Mouse (Mus musculus) liver, adult 2 months (tissue): ENCODE data around the gene Glis3. TPM values are rescaled to one million over a fixed set of nuclear protein-coding genes. Genes with fewer than 3 reads are reported as not detected.

Experiments used
- DNase-seq: peaks from one replicate; pipeline ENCODE4 v3.0.0-alpha.2; 2011; ENCODE audit warnings: low read depth, low spot score; ENCODE audit errors: extremely low read depth
- H3K27ac ChIP-seq: fragments of 200-500 bp; replicated peaks from 2 replicates; pipeline ENCODE4 v1.5.1; 2012; ENCODE audit warnings: low read depth, mild to moderate bottlenecking, control low read depth, inconsistent platforms, low read length; ENCODE audit not compliant: insufficient read depth
- H3K27me3 ChIP-seq: fragments of 200-500 bp; 2 replicates; pipeline ENCODE4 v1.6.1; 2012; ENCODE audit warnings: mild to moderate bottlenecking, moderate library complexity, low read length, inconsistent platforms; ENCODE audit not compliant: control insufficient read depth, insufficient read depth
- H3K36me3 ChIP-seq: fragments of 200-500 bp; 2 replicates; pipeline ENCODE4 v1.6.1; 2012; ENCODE audit warnings: low read length, inconsistent platforms; ENCODE audit not compliant: control insufficient read depth, insufficient read depth
- H3K4me1 ChIP-seq: fragments of 200-500 bp; 2 replicates; pipeline ENCODE4 v1.6.1; 2011; ENCODE audit warnings: low read length; ENCODE audit not compliant: control insufficient read depth, insufficient read depth
- H3K4me3 ChIP-seq: fragments of 200-500 bp; 2 replicates; pipeline ENCODE4 v1.5.1; 2011; ENCODE audit warnings: low read depth, mild to moderate bottlenecking, control low read depth, low read length, moderate library complexity; ENCODE audit not compliant: insufficient read depth
- H3K79me2 ChIP-seq: fragments of 200-500 bp; 2 replicates; pipeline ENCODE4 v1.6.1; 2012; ENCODE audit warnings: inconsistent platforms, mild to moderate bottlenecking, low read length, moderate library complexity; ENCODE audit not compliant: control insufficient read depth, insufficient read depth
- H3K9ac ChIP-seq: fragments of 200-500 bp; 2 replicates; pipeline ENCODE4 v1.6.1; 2012; ENCODE audit warnings: low read depth, mild to moderate bottlenecking, control low read depth, inconsistent platforms, low read length
- CTCF ChIP-seq: fragments of 200-500 bp; IDR thresholded peaks from 2 replicates; pipeline ENCODE4 v1.5.1; 2011; ENCODE audit warnings: low read depth, low read length, control low read depth
- POLR2A ChIP-seq: fragments of 200-500 bp; IDR thresholded peaks from 2 replicates; pipeline ENCODE4 v1.6.1; 2011; ENCODE audit warnings: low read length, control low read depth; ENCODE audit not compliant: insufficient read depth; ENCODE audit errors: extremely low read depth
- WGBS: fragments of 180-500 bp; shearing (Covaris S2); methylation state at CpG from one replicate; pipeline ENCODE4 v1.1.7; 2018; 5-methylcytosine and 5-hydroxymethylcytosine counted together
- polyA plus RNA-seq: library from polyadenylated mRNA; depleted of rRNA; stranded (reverse); fragments of >200 nt; gene quantifications from 2 replicates; pipeline ENCODE4 v1.2.3, GENCODE M21; 2012
- total RNA-seq: library from RNA; depleted of rRNA; stranded (reverse); fragments of >200 nt; gene quantifications from 2 replicates; pipeline ENCODE4 v1.2.3, GENCODE M21; 2014

Glis3 gene
- total and polyA plus RNA-seq, 2 experiments = 0.37 to 0.43 TPM

GRCm38 (mm10) chr19:28534964-28535363, 144.9 kb downstream of the Glis3 start:
- Histone ChIP-seq H3K4me3 (no peak overlapping the region), H3K27ac (no peak overlapping the region), H3K79me2 (no peaks in the 10 kb centered on the region), H3K9ac (no peak overlapping the region), H3K36me3 (no peaks in the 10 kb centered on the region), H3K4me1 (no peaks in the 10 kb centered on the region), H3K27me3 (no peaks in the 10 kb centered on the region)
- WGBS = 92% methylated on average over 12 of the region's 12 CpGs
- no peak for TF ChIP-seq CTCF
- TF ChIP-seq POLR2A = no peak
- no peak for DNase-seq

GRCm38 (mm10) chr19:28533576-28533975, 146.3 kb downstream of the Glis3 start:
- Histone ChIP-seq H3K79me2 (no peaks in the 10 kb centered on the region), H3K27ac (no peak overlapping the region), H3K36me3 (no peaks in the 10 kb centered on the region), H3K9ac (no peak overlapping the region), H3K4me3 (no peak overlapping the region), H3K27me3 (no peaks in the 10 kb centered on the region), H3K4me1 (no peaks in the 10 kb centered on the region)
- 57% methylated on average over 3 of the region's 3 CpGs for WGBS
- no peak for DNase-seq
- no peak for TF ChIP-seq CTCF

DNA sequence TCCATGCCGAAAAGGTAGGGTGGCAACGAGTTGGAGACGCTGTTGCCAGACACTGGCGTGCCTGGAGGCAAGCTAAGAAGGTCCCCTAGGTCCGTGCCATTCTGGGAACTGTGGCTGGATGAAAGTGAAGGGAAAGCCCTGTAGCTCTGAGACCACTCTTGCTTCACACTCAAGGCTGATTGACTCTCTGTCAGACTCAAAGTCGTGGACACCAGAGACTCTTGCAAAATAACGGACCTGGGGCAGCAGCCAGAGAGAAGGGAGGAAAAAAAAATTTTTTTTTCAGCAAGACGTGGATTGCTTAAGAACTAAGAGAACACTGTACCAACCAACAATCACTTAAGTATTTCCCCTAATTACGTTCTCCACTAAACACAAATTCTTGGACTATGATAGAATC, 148.1 kb downstream of the Glis3 start:
- no peak overlapping the region for H3K4me3 ChIP-seq
- H3K4me1 ChIP-seq = no peaks in the 10 kb centered on the region
- H3K36me3 ChIP-seq = no peaks in the 10 kb centered on the region
- no peaks in the 10 kb centered on the region for H3K27me3 ChIP-seq
- TF ChIP-seq POLR2A (no peak), CTCF (no peak)
- no peak overlapping the region for H3K9ac ChIP-seq
- H3K27ac ChIP-seq = no peak overlapping the region
- H3K79me2 ChIP-seq = no peaks in the 10 kb centered on the region
- 75% methylated on average over 9 of the region's 9 CpGs for WGBS
- DNase-seq = no peak

DNA sequence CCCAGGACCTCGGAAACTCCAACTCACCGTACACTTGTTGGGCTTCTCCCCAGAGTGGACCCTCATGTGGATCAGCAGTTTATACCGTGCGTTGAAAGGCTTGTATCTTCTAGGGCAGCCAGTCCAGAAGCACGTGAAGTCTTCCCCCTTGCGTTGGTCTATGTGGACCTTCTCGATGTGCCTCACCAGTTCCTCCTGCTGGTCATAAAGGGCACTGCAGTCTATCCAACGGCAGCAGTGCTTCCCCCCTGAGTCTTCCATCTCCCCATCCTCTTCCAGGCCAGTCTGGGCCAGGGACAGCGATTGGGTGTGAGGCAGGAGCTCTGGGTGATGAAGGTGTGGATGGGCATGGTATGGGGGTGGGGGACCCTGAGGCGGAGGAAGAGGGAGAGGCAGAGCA, 149.0 kb downstream of the Glis3 start:
- DNase-seq = peak; percentile 25
- H3K36me3 ChIP-seq = no peaks in the 10 kb centered on the region
- H3K4me1 ChIP-seq = no peaks in the 10 kb centered on the region
- 58% methylated on average over 10 of the region's 10 CpGs for WGBS
- no peak overlapping the region for H3K9ac ChIP-seq
- no peak overlapping the region for H3K27ac ChIP-seq
- no peaks in the 10 kb centered on the region for H3K27me3 ChIP-seq
- H3K4me3 ChIP-seq = no peak overlapping the region
- TF ChIP-seq POLR2A (no peak), CTCF (peak; percentile 89)
- H3K79me2 ChIP-seq = no peaks in the 10 kb centered on the region

- 94% methylated on average over 13 of the region's 13 CpGs for WGBS
- H3K27me3 ChIP-seq = no peaks in the 10 kb centered on the region
- H3K36me3 ChIP-seq = no peaks in the 10 kb centered on the region
- no peak overlapping the region for H3K4me3 ChIP-seq
- DNase-seq = no peak
- no peak overlapping the region for H3K27ac ChIP-seq
- no peak overlapping the region for H3K9ac ChIP-seq
- H3K79me2 ChIP-seq = no peaks in the 10 kb centered on the region
- TF ChIP-seq CTCF (no peak), POLR2A (no peak)
- H3K4me1 ChIP-seq = no peaks in the 10 kb centered on the region
Observed at GRCm38 (mm10) chr19:28529006-28529405, 150.9 kb downstream of the Glis3 start.

GRCm38 (mm10) chr19:28527446-28527845, 152.4 kb downstream of the Glis3 start:
- 89% methylated on average over 5 of the region's 5 CpGs for WGBS
- Histone ChIP-seq H3K27ac (no peak overlapping the region), H3K4me3 (no peak overlapping the region), H3K79me2 (no peaks in the 10 kb centered on the region), H3K9ac (no peak overlapping the region), H3K4me1 (no peaks in the 10 kb centered on the region), H3K36me3 (no peaks in the 10 kb centered on the region), H3K27me3 (no peaks in the 10 kb centered on the region)
- TF ChIP-seq CTCF = no peak
- no peak for TF ChIP-seq POLR2A
- no peak for DNase-seq
